Mouse (Mus musculus) embryonic facial prominence, embryonic 11.5 days (tissue): Measurements from ENCODE around the gene Fbxw7. TPM values are rescaled to one million over a fixed set of nuclear protein-coding genes. Genes with fewer than 3 reads are reported as not detected.

Experiments
- ATAC-seq: fragments of 200-750 bp; cut with Nextera tagmentation; replicated peaks from 2 replicates; pipeline ENCODE4 v1.8.0; 2017; ENCODE audit warnings: low read depth; ENCODE audit not compliant: insufficient number of reproducible peaks, low FRiP score, low TSS enrichment
- DNase-seq: peaks from one replicate; pipeline ENCODE4 v3.0.0-alpha.2; 2015; ENCODE audit warnings: low spot score
- H3K27ac ChIP-seq: fragments of 300-500 bp; sonication (generic); replicated peaks from 2 replicates; pipeline ENCODE4 v1.5.1; 2014; ENCODE audit warnings: mild to moderate bottlenecking, low read depth, low read length, control low read depth
- H3K27me3 ChIP-seq: fragments of 300-500 bp; sonication (generic); 2 replicates; pipeline ENCODE4 v1.6.1; 2014; ENCODE audit warnings: mild to moderate bottlenecking, low read length, moderate library complexity, mixed read lengths; ENCODE audit not compliant: control insufficient read depth, insufficient read depth
- H3K36me3 ChIP-seq: fragments of 300-500 bp; sonication (generic); replicated peaks from 2 replicates; pipeline ENCODE4 v1.6.1; 2014; ENCODE audit warnings: low read depth, mild to moderate bottlenecking, low read length, moderate library complexity, mixed read lengths; ENCODE audit not compliant: control insufficient read depth, insufficient read depth
- H3K4me1 ChIP-seq: fragments of 300-500 bp; sonication (generic); 2 replicates; pipeline ENCODE4 v1.6.1; 2014; ENCODE audit warnings: low read length, mixed read lengths; ENCODE audit not compliant: control insufficient read depth, insufficient read depth
- H3K4me2 ChIP-seq: fragments of 300-500 bp; sonication (generic); 2 replicates; pipeline ENCODE4 v1.6.1; 2014; ENCODE audit warnings: low read depth, mild to moderate bottlenecking, control low read depth, low read length, moderate library complexity
- H3K4me3 ChIP-seq: fragments of 300-500 bp; sonication (generic); 2 replicates; pipeline ENCODE4 v1.5.1; 2014; ENCODE audit warnings: low read depth, low read length, control low read depth
- H3K9ac ChIP-seq: fragments of 300-500 bp; sonication (generic); replicated peaks from 2 replicates; pipeline ENCODE4 v1.6.1; 2014; ENCODE audit warnings: mild to moderate bottlenecking, control low read depth, low read length
- H3K9me3 ChIP-seq: fragments of 300-500 bp; sonication (generic); replicated peaks from 2 replicates; pipeline ENCODE4 v1.6.1; 2016; ENCODE audit warnings: mild to moderate bottlenecking, low read length, inconsistent platforms, mixed read lengths; ENCODE audit not compliant: control insufficient read depth
- WGBS: fragments of 180-500 bp; shearing (Covaris S2); extraction: QIAGEN DNeasy Blood & Tissue Kit; methylation state at CpG from one replicate; pipeline ENCODE4 v1.1.7; 2014; 5-methylcytosine and 5-hydroxymethylcytosine counted together
- polyA plus RNA-seq: library from polyadenylated mRNA; unstranded; fragments of >200 nt; fragmentation: Nextera tagmentation; extraction: Ambion mirVana; gene quantifications from 2 replicates; pipeline ENCODE4 v1.2.1, GENCODE M21; 2014

Gene Fbxw7
- polyA plus RNA-seq, 1 experiment from 2014 or later = 13.1 TPM

- H3K9me3 ChIP-seq = no peaks in the 10 kb centered on the region
- DNase-seq = no peak
- H3K4me2 ChIP-seq = no peak overlapping the region
- no peaks in the 10 kb centered on the region for H3K27me3 ChIP-seq
- no peak overlapping the region for H3K4me3 ChIP-seq
- H3K36me3 ChIP-seq = no peaks in the 10 kb centered on the region
- no peaks in the 10 kb centered on the region for H3K4me1 ChIP-seq
- H3K9ac ChIP-seq = no peak overlapping the region
- ATAC-seq = no peak
- no peak overlapping the region for H3K27ac ChIP-seq
- 84% methylated on average over 8 of the region's 8 CpGs for WGBS
Observed at GRCm38 (mm10) chr3:84955011-84955775, 140.1 kb downstream of the Fbxw7 start.

- H3K4me1 ChIP-seq = no peaks in the 10 kb centered on the region
- no peaks in the 10 kb centered on the region for H3K36me3 ChIP-seq
- H3K4me2 ChIP-seq = no peak overlapping the region
- H3K9me3 ChIP-seq = no peaks in the 10 kb centered on the region
- H3K4me3 ChIP-seq = no peak overlapping the region
- ATAC-seq (no peak), DNase-seq (no peak)
- H3K27me3 ChIP-seq = no peaks in the 10 kb centered on the region
- no peak overlapping the region for H3K27ac ChIP-seq
- WGBS = 76% methylated on average over 4 of the region's 4 CpGs
- H3K9ac ChIP-seq = no peak overlapping the region
Observed at GRCm38 (mm10) chr3:84955857-84956256, 140.8 kb downstream of the Fbxw7 start.

GRCm38 (mm10) chr3:84965156-84965555 is 150.1 kb downstream of the Fbxw7 start:
- DNase-seq (no peak), ATAC-seq (no peak)
- H3K9me3 ChIP-seq = no peaks in the 10 kb centered on the region
- no peaks in the 10 kb centered on the region for H3K4me1 ChIP-seq
- no peaks in the 10 kb centered on the region for H3K36me3 ChIP-seq
- H3K4me2 ChIP-seq = no peak overlapping the region
- WGBS = 94% methylated on average over 5 of the region's 5 CpGs
- H3K27me3 ChIP-seq = no peaks in the 10 kb centered on the region
- no peak overlapping the region for H3K9ac ChIP-seq
- no peak overlapping the region for H3K4me3 ChIP-seq
- H3K27ac ChIP-seq = no peak overlapping the region

- H3K4me2 ChIP-seq = no peak overlapping the region
- 96% methylated on average over 4 of the region's 4 CpGs for WGBS
- H3K9me3 ChIP-seq = no peaks in the 10 kb centered on the region
- no peaks in the 10 kb centered on the region for H3K36me3 ChIP-seq
- ATAC-seq (no peak), DNase-seq (no peak)
- H3K27me3 ChIP-seq = no peaks in the 10 kb centered on the region
- H3K27ac ChIP-seq = no peak overlapping the region
- no peaks in the 10 kb centered on the region for H3K4me1 ChIP-seq
- no peak overlapping the region for H3K4me3 ChIP-seq
- no peak overlapping the region for H3K9ac ChIP-seq
Observed at GRCm38 (mm10) chr3:84967364-84967763, 152.3 kb downstream of the Fbxw7 start.

GRCm38 (mm10) chr3:84971561-84971960 is 156.5 kb downstream of the Fbxw7 start:
- DNase-seq = no peak
- Histone ChIP-seq H3K36me3 (no peaks in the 10 kb centered on the region), H3K9me3 (no peaks in the 10 kb centered on the region)

GRCm38 (mm10) chr3:84972881-84973280 is 157.8 kb downstream of the Fbxw7 start:
- H3K27ac ChIP-seq = no peak overlapping the region
- ATAC-seq = no peak
- no peak for DNase-seq
- no peak overlapping the region for H3K9ac ChIP-seq
- H3K27me3 ChIP-seq = no peaks in the 10 kb centered on the region
- no peaks in the 10 kb centered on the region for H3K9me3 ChIP-seq
- no peaks in the 10 kb centered on the region for H3K4me1 ChIP-seq
- no peaks in the 10 kb centered on the region for H3K36me3 ChIP-seq
- H3K4me2 ChIP-seq = no peak overlapping the region
- WGBS = 95% methylated on average over 2 of the region's 2 CpGs
- no peak overlapping the region for H3K4me3 ChIP-seq

More at GRCm38 (mm10) chr3:84971561-84971960, 156.5 kb downstream of the Fbxw7 start:
- no peak overlapping the region for H3K27ac ChIP-seq
- no peaks in the 10 kb centered on the region for H3K27me3 ChIP-seq
- no peak for ATAC-seq
- no peak overlapping the region for H3K9ac ChIP-seq
- H3K4me3 ChIP-seq = no peak overlapping the region
- WGBS = 79% methylated on average over 5 of the region's 5 CpGs
- H3K4me2 ChIP-seq = no peak overlapping the region
- no peaks in the 10 kb centered on the region for H3K4me1 ChIP-seq

- Histone ChIP-seq H3K9ac (no peak overlapping the region), H3K36me3 (no peaks in the 10 kb centered on the region; the same call in 1 of the 2 replicates), H3K27ac (no peak overlapping the region), H3K27me3 (no peaks in the 10 kb centered on the region), H3K4me2 (no peak overlapping the region), H3K4me1 (no peaks in the 10 kb centered on the region), H3K9me3 (no peaks in the 10 kb centered on the region), H3K4me3 (no peak overlapping the region)
- ATAC-seq = no peak
- DNase-seq = no peak
- WGBS = 90% methylated on average over 9 of the region's 9 CpGs
Observed at GRCm38 (mm10) chr3:84974193-84974592, 159.1 kb downstream of the Fbxw7 start.

GRCm38 (mm10) chr3:84978676-84979075 is 163.6 kb downstream of the Fbxw7 start:
- ATAC-seq (no peak), DNase-seq (no peak)
- H3K27me3 ChIP-seq = no peaks in the 10 kb centered on the region
- 85% methylated on average over 11 of the region's 11 CpGs for WGBS
- H3K27ac ChIP-seq = no peak overlapping the region
- no peak overlapping the region for H3K9ac ChIP-seq
- no peaks in the 10 kb centered on the region; the same call in 1 of the 2 replicates for H3K36me3 ChIP-seq
- no peaks in the 10 kb centered on the region for H3K4me1 ChIP-seq
- H3K4me2 ChIP-seq = no peak overlapping the region
- H3K9me3 ChIP-seq = no peaks in the 10 kb centered on the region
- H3K4me3 ChIP-seq = no peak overlapping the region
